Mouse (Mus musculus) left cerebral cortex, adult 18-20 months (tissue): ENCODE measurements around the gene Cdkn1c. TPM values are rescaled to one million over a fixed set of nuclear protein-coding genes. Genes with fewer than 3 reads are reported as not detected.

ENCODE experiments used
- DNase-seq, 2 experiments: peaks; one replicate each; pipeline ENCODE4 v3.0.0; 2021 to 2022; ENCODE audit warnings: low spot score in 2 of 2, mixed read lengths in 1 of 2
- total RNA-seq, 2 experiments: library from RNA; stranded (reverse); gene quantifications; 2 replicates each; pipeline ENCODE4 v1.2.3; 2021

Cdkn1c gene
- total RNA-seq, 2 experiments from 2014 or later, result 11.9 to 13.3 TPM

DNA sequence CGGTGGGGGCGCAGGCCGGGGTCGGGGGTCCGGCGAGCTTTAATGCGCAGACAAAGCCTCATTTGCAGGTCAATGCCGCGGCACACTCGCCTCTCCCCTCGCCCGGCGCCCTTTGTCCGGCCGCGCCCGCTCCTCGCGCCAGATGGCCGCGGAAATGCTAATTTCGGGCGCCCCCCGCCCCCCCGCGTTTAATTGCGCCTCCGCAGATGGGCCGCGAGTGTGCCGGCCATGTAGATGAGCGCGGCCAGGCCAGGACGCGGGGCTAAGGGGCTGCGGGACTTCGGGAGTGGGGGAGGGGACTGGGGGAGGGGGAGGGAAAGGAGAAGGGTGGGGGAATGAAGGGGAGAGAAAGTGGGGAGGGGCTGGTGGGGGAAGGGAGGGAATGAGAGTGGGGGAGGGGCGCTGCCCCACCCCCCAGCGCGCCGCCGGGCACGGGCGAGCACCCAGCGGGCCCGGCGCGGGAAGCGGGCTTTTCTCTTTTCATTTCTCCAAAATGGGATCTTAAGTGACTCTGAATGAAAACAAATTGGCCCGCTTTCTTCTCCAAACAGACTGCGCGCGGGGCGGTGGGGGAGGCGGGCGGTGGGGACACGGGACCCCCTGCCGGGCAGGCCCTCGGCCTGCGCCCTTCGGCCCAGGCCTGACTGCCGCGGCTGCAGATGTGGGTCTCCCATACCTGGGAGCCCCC is 22.8 kb downstream of the Cdkn1c start:
- no peak for DNase-seq

DNA sequence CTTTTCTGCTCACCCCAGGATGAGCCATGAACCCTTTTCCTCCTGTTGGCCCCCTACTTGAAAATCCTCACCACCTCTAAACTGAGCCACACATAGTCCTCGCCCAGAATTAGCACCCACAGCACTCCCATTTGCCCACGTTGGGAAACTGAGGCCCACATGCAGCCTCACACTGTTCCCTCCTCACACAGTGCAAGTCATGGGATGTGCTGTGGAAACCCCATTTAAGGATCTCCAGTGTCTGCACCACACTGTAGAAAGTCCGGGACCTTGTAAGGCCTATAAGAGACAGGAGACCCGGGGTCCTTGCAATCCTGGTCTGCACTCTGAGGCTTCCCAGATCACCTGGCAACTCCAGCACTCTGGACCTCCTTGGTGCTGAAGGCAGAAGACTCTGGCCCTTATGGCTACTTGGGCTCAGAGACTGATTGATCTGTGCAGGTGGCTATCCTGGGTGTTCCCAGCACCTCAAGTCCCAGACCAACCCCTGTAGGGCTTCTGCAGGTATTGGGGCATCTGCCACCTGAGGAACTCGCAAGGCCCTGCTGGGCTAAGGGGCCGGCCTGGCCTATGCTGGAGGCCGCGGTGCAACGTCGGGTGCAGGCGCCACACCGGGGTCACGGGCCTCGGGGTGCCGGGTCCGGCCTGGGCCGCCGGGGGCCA is 23.5 kb downstream of the Cdkn1c start:
- DNase-seq, result no peak

DNA sequence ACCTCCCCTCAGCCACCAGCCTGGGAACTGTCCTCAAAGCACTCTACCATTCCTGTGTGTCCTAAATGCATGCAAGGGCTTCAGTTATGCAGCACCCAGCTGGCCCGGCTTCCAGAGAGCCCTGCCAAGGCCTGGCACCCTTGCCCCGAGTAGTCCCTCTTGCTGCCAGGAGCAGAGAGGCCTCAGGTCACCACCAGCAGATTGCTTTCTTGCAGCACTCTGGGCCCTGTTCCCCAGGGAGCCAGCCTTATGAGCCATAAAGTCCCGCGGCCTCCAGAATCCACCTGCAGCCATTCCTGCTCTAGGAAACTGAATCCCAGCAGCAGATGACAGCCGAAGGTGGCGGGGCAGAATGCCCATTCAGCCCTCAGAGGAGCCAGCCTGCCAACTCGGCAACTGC is 27.5 kb downstream of the Cdkn1c start:
- peak; percentile 7 to 22 for DNase-seq

DNA sequence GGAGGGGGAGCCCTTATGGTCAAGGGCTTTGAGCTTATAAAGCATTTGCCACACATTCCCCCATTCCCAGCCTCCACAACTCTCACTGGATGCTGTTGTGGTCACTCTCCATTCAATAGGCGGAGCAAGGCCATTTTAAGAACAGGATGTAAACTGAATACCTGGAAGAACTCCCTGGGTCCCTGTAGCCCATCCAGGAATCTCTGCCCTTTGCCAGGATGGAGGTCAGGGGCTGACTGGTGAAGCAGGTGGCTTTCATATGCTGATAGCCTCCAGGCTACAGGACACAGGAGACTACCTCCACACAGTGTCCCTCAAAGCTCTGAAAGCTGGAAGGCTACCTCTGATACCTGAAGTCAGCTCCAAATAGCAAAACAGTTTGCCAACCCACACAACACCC is 28.2 kb downstream of the Cdkn1c start:
- no peak for DNase-seq

DNA sequence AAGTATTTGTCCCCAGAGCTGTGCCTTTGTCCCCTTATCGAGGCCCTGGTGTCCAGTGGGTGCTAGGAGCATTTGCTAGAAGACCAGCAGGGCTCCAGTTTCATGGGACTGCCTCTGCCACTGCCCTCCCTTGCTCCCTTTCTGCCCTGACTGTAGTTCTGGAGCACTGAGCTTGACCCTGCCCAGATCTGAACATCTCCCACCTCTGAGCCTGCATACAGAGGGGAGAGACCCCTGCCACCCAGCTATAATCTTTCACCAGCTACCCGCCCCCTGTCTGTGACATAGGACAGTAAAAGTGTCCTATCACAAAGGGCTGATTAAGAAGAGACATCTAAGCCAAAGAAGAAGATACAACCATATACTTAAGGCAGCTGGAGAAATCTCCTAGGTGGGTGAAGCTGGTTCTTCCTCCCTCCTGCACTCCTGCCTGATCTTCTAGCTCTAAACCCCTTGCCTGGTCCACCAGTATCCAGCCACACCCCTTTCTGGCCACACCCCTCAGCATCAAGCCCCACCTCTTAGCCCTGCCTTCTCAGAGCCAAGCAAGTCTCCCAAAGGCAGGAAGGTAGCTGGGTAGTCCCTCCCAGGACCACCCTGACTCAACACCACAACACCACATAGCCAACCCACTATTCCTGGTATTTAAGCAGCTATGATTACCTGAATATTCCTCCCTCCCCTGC is 31.9 kb downstream of the Cdkn1c start:
- DNase-seq, result no peak

DNA sequence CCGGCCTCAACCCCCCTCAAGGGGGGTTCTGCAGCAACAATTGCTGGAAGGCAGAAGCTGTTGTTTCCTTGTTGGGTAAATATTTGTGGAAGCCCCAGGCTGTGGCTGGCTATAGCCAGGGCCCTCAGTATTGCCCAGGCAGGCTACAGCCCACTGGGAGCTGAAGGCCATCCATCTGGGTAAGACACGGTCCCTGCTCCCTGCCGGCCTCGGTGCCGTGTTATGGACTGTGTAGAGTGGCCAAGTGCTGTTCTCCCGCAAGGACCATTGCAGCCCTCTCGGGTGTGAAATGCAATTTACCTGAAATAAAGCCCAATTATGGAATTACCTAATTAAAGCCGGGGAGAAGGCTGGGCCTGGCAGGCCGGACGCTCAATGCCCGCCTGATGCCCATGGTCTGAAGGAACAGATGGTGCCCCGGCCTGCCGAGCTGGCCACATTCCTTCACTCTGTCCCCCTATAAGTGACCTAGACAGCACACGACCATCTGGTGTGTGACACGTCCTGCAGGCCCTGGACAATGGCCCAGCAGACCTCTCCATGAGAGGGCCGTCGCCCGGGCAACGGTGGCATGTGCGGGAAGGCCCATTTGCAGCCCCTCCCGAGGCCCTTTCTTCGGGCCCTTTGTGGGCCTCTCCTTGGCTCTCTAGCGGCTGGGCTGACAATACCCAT is 32.6 kb downstream of the Cdkn1c start:
- DNase-seq, result no peak

DNA sequence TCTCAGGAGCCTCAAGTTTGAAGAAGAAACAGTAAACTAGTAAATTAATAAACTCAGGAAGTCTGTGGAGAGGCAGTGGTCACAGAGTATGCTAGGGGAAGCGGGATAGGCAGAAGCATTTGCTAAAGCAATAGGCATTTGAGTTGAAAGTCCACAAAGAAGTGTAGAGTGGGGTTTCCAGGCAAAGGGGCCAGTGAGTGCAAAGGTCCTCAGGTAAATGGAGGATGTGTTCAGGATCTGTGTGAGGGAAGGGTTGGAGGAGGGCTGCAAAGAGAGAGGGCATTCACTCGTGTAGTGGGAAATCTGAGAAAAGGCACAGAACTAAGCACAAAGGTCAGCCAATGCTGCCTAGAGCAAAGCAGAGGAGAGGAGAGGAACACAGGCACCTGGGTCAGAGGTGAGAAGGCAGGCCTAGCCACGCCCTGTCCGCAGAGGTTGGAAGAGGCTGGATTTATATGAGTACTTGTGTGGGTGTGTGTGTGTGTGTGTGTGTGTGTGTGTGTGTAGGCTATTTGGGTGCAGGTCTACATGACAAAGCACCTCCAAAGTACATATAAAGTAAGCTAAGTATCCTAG is 41.2 kb downstream of the Cdkn1c start:
- no peak for DNase-seq

DNA sequence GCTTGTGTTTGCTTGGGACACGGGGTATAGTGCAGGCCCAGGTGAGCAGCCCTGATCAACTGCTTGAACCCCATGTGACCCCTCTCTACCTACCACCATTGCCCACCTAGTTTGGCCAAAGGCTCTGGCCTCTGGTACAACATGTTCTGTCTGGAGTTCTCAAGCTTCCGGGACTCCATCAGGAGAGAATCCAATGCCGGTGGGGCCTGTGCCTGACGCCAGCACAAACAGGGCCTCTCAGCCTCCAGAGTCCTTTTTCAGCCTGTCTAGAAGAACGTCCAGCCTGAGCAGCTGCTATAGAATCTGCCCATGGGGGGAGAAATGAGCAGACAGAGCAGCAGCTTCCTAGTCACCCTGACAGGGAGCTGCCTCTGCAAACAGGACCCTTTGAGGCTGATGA is 43.0 kb downstream of the Cdkn1c start:
- no peak for DNase-seq

DNA sequence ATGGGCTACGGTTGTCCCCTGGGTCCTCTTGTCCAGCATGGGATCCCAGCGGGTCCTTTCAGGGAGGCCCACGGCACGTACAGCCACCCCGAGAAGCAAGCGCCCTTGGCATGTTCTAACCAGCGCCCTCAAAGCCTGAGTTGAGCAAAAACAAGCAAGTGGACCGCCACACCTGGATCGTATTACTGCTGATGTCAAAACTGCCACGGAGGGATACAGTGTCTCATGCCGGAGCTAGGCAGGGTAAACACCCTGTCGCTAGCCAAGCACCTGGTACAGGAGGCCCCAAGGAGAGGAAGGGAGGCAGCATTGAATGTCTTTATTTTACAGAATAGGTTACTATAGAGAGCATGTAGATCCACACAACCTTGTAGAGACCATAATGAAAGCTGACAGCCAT is 44.4 kb downstream of the Cdkn1c start:
- DNase-seq, result no peak

DNA sequence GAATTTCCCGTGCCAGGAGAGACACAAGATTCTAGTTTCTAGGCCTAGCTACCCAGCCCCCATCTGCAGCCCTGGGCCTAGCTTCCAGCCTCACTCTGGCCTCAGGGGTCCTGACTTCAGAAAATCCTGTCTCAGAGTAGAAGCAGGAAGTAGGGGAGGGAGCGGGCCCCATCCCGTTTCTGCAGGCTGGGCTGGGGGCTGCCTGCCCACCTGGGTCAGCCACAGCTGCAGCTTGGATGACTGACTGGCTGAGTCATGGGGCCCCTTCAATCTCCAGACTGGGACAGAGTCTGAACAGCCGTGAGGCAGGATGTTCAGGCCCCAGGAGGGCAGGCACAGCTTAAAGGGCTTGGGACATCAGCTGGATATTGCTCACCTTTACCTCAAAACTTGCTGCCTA is 45.8 kb downstream of the Cdkn1c start:
- no peak for DNase-seq

DNA sequence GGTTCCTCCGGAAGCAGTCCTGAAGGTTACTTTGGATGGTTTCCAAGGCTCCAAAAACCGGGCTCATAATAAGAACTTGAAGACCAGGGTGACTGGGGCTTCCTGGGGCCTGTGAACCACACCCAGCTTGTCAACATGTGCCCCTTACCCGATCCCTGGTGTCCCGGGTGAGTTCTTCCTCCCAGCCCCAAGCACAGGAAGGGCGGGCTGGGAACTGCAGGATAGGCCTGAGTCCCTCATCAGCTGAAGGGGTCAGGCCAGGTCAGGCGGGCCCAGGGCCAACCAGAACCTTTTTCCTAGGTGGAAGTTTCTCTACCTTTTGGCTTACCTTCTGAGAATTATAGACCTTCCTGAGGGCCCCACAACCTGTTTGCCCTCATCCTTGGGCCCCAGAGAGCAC is 48.2 kb downstream of the Cdkn1c start:
- no peak for DNase-seq

DNA sequence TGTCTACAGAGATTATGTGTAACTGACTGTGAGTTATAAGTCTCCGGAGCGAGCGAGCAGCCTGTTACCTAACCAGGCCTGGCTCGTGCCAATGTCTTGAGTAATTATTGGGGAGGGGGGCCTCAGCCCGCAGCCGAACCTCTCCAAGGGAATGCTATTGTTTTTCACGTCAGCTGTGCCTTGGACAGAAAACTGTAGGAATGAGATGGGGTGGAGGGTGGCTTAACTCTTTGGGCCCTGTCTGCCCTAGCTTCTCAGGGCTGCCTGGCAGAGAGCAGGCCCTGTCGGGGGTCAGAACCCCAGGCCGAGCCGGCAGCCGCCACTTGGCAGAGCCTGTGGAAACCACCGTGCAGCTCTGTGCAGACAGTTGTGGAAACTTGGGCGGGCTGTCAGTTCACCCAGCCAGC is 52.2 kb downstream of the Cdkn1c start:
- no peak for DNase-seq

Other genes starting within 250 kb of the Cdkn1c start
- gene Slc22a18, start 12.7 kb upstream of the Cdkn1c start, total RNA-seq, result under 1 TPM; 0.68 to 0.86 TPM
- gene Phlda2, start 42.1 kb upstream of the Cdkn1c start, total RNA-seq, result not detected
- 100 to 1,000 TPM; 110 to 119 TPM for gene Nap1l4, start 88.1 kb upstream of the Cdkn1c start, total RNA-seq
- gene Cars, start 139.0 kb upstream of the Cdkn1c start, total RNA-seq, result 10 to 100 TPM; 53.2 to 57.8 TPM
- not detected for gene Tnfrsf26, start 167.7 kb upstream of the Cdkn1c start, total RNA-seq
- 1 to 10 TPM; 1.7 to 2.1 TPM for gene Tnfrsf22, start 188.6 kb upstream of the Cdkn1c start, total RNA-seq
- 1 to 10 TPM; 1.0 to 1.1 TPM for gene Tnfrsf23, start 224.8 kb upstream of the Cdkn1c start, total RNA-seq